Mouse (Mus musculus) lung, embryonic 14.5 days (tissue): Measurements from ENCODE around the gene Kndc1. TPM values are rescaled to one million over a fixed set of nuclear protein-coding genes. Genes with fewer than 3 reads are reported as not detected.

Source experiments
- ATAC-seq: fragments of 200-750 bp; cut with Nextera tagmentation; 2 replicates; pipeline ENCODE4 v1.8.0; 2017; ENCODE audit warnings: mild to moderate bottlenecking, moderate TSS enrichment, moderate library complexity; ENCODE audit not compliant: insufficient read depth
- DNase-seq: peaks from one replicate; pipeline ENCODE4 v3.0.0-alpha.2; 2015
- H3K27ac ChIP-seq: fragments of 300-500 bp; sonication (generic); 2 replicates; pipeline ENCODE4 v1.5.1; 2014; ENCODE audit warnings: low read depth, mild to moderate bottlenecking, moderate library complexity
- H3K27me3 ChIP-seq: fragments of 300-500 bp; sonication (generic); 2 replicates; pipeline ENCODE4 v1.6.1; 2014; ENCODE audit warnings: low read length, control low read depth; ENCODE audit not compliant: insufficient read depth
- H3K36me3 ChIP-seq: fragments of 300-500 bp; sonication (generic); 2 replicates; pipeline ENCODE4 v1.6.1; 2014; ENCODE audit warnings: control low read depth; ENCODE audit not compliant: insufficient read depth
- H3K4me1 ChIP-seq: fragments of 300-500 bp; sonication (generic); 2 replicates; pipeline ENCODE4 v1.6.1; 2014; ENCODE audit warnings: antibody characterized with exemption, control low read depth; ENCODE audit not compliant: insufficient read depth
- H3K4me2 ChIP-seq: fragments of 300-500 bp; sonication (generic); 2 replicates; pipeline ENCODE4 v1.6.1; 2014; ENCODE audit warnings: mild to moderate bottlenecking
- H3K4me3 ChIP-seq: fragments of 300-500 bp; sonication (generic); 2 replicates; pipeline ENCODE4 v1.5.1; 2014; ENCODE audit warnings: low read depth, low read length
- H3K9ac ChIP-seq: fragments of 300-500 bp; sonication (generic); 2 replicates; pipeline ENCODE4 v1.6.1; 2014
- H3K9me3 ChIP-seq: fragments of 300-500 bp; sonication (generic); 2 replicates; pipeline ENCODE4 v1.6.1; 2016; ENCODE audit warnings: low read depth, low read length, control low read depth
- CTCF ChIP-seq: IDR thresholded peaks from 2 replicates; pipeline ENCODE4 v1.5.1; 2016; ENCODE audit warnings: antibody characterized with exemption, low read depth
- WGBS: fragments of 180-500 bp; shearing (Covaris S2); extraction: QIAGEN DNeasy Blood & Tissue Kit; methylation state at CpG from one replicate; pipeline ENCODE4 v1.1.7; 2014; 5-methylcytosine and 5-hydroxymethylcytosine counted together
- polyA plus RNA-seq: library from polyadenylated mRNA; unstranded; fragments of >200 nt; fragmentation: Nextera tagmentation; extraction: Ambion mirVana; gene quantifications from 2 replicates; pipeline ENCODE4 v1.2.1, GENCODE M21; 2014

The Kndc1 gene
- polyA plus RNA-seq, 1 experiment from 2014 or later = 0.53 TPM

- Histone ChIP-seq H3K9me3 (no peaks in the 10 kb centered on the region), H3K27me3 (no peaks in the 10 kb centered on the region), H3K27ac (no peak overlapping the region), H3K9ac (no peak overlapping the region), H3K4me1 (no peaks in the 10 kb centered on the region), H3K4me2 (no peak overlapping the region), H3K36me3 (no peaks in the 10 kb centered on the region), H3K4me3 (no peak overlapping the region)
- DNase-seq (no peak), ATAC-seq (no peak)
- 81% methylated on average over 4 of the region's 4 CpGs for WGBS
- TF ChIP-seq CTCF = no peak
These were observed 11.0 kb upstream of the Kndc1 start for GRCm38 (mm10) chr7:139883545-139883944.

- WGBS = 32% methylated on average over 5 of the region's 5 CpGs
- Histone ChIP-seq H3K36me3 (no peaks in the 10 kb centered on the region), H3K27ac (no peak overlapping the region), H3K9ac (no peak overlapping the region), H3K9me3 (no peaks in the 10 kb centered on the region), H3K4me2 (no peak overlapping the region), H3K4me3 (no peak overlapping the region), H3K4me1 (no peaks in the 10 kb centered on the region), H3K27me3 (peaks cover 37% of the 10 kb centered on the region)
- peak; percentile 31 for DNase-seq
- ATAC-seq = no peak
- no peak for TF ChIP-seq CTCF
These were observed 2.7 kb upstream of the Kndc1 start for GRCm38 (mm10) chr7:139891779-139892178.

- Histone ChIP-seq H3K27ac (no peak overlapping the region), H3K4me1 (no peaks in the 10 kb centered on the region), H3K36me3 (no peaks in the 10 kb centered on the region), H3K27me3 (peaks cover 37% of the 10 kb centered on the region), H3K4me2 (no peak overlapping the region), H3K9ac (no peak overlapping the region), H3K9me3 (no peaks in the 10 kb centered on the region), H3K4me3 (no peak overlapping the region)
- DNase-seq (no peak), ATAC-seq (no peak)
- no peak for TF ChIP-seq CTCF
- 75% methylated on average over 7 of the region's 7 CpGs for WGBS
These were observed 1.8 kb downstream of the Kndc1 start for GRCm38 (mm10) chr7:139896271-139896670.

- Histone ChIP-seq H3K27ac (no peak overlapping the region), H3K4me2 (no peak overlapping the region), H3K27me3 (peaks cover 37% of the 10 kb centered on the region), H3K4me1 (no peaks in the 10 kb centered on the region), H3K9me3 (no peaks in the 10 kb centered on the region), H3K4me3 (no peak overlapping the region), H3K36me3 (no peaks in the 10 kb centered on the region), H3K9ac (no peak overlapping the region)
- DNase-seq (no peak), ATAC-seq (no peak)
- WGBS = 73% methylated on average over 7 of the region's 7 CpGs
- no peak for TF ChIP-seq CTCF
These were observed 2.3 kb downstream of the Kndc1 start for GRCm38 (mm10) chr7:139896796-139897195.

GRCm38 (mm10) chr7:139898606-139899005, 4.1 kb downstream of the Kndc1 start:
- Histone ChIP-seq H3K4me1 (no peaks in the 10 kb centered on the region), H3K4me2 (no peak overlapping the region), H3K36me3 (no peaks in the 10 kb centered on the region), H3K9ac (no peak overlapping the region), H3K4me3 (no peak overlapping the region), H3K9me3 (no peaks in the 10 kb centered on the region), H3K27ac (no peak overlapping the region), H3K27me3 (peaks cover 29% of the 10 kb centered on the region)
- 66% methylated on average over 2 of the region's 2 CpGs for WGBS
- ATAC-seq (no peak), DNase-seq (no peak)
- TF ChIP-seq CTCF = no peak

- H3K27me3 ChIP-seq = peaks cover 20% of the 10 kb centered on the region
- no peak overlapping the region for H3K4me2 ChIP-seq
- H3K4me3 ChIP-seq = no peak overlapping the region
- H3K9me3 ChIP-seq = no peaks in the 10 kb centered on the region
- no peak overlapping the region for H3K9ac ChIP-seq
- 75% methylated on average over 7 of the region's 7 CpGs for WGBS
- no peak for TF ChIP-seq CTCF
- ATAC-seq (no peak), DNase-seq (no peak)
- H3K36me3 ChIP-seq = no peaks in the 10 kb centered on the region
- H3K4me1 ChIP-seq = no peaks in the 10 kb centered on the region
- no peak overlapping the region for H3K27ac ChIP-seq
These were observed 5.0 kb downstream of the Kndc1 start for GRCm38 (mm10) chr7:139899505-139899904.

GRCm38 (mm10) chr7:139900456-139900855, 6.0 kb downstream of the Kndc1 start:
- Histone ChIP-seq H3K27me3 (peaks cover 10% of the 10 kb centered on the region), H3K27ac (no peak overlapping the region), H3K4me3 (no peak overlapping the region), H3K9ac (no peak overlapping the region), H3K9me3 (no peaks in the 10 kb centered on the region), H3K4me1 (no peaks in the 10 kb centered on the region), H3K4me2 (no peak overlapping the region), H3K36me3 (no peaks in the 10 kb centered on the region)
- ATAC-seq (no peak), DNase-seq (no peak)
- TF ChIP-seq CTCF = no peak
- 90% methylated on average over 7 of the region's 7 CpGs for whole genome bisulfite sequencing

GRCm38 (mm10) chr7:139900896-139901295, 6.4 kb downstream of the Kndc1 start:
- DNase-seq = no peak
- no peak overlapping the region for H3K9ac ChIP-seq
- no peak overlapping the region for H3K27ac ChIP-seq
- no peaks in the 10 kb centered on the region for H3K4me1 ChIP-seq
- no peak for TF ChIP-seq CTCF
- H3K36me3 ChIP-seq = no peaks in the 10 kb centered on the region
- no peak overlapping the region for H3K4me2 ChIP-seq
- ATAC-seq = no peak
- no peak overlapping the region for H3K4me3 ChIP-seq
- no peaks in the 10 kb centered on the region for H3K9me3 ChIP-seq
- 73% methylated on average over 6 of the region's 6 CpGs for WGBS
- H3K27me3 ChIP-seq = peaks cover 6% of the 10 kb centered on the region; the same call in 1 of the 2 replicates
